Mouse (Mus musculus) CH12.LX (cell line): ENCODE results near the gene Max.

ENCODE experiments used
- BHLHE40 ChIP-seq: IDR thresholded peaks from 2 replicates; pipeline ENCODE4 v1.6.1; 2011; ENCODE audit warnings: mild to moderate bottlenecking, low read depth, low read length, improper control_type of control experiment
- CHD2 ChIP-seq: IDR thresholded peaks from 2 replicates; pipeline ENCODE4 v1.6.1; 2011; ENCODE audit warnings: low read length, improper control_type of control experiment
- HCFC1 ChIP-seq: IDR thresholded peaks from 2 replicates; pipeline ENCODE4 v1.6.1; 2012; ENCODE audit warnings: low read depth, mild to moderate bottlenecking, inconsistent platforms, low read length, improper control_type of control experiment
- MEF2A ChIP-seq: IDR thresholded peaks from 2 replicates; pipeline ENCODE4 v1.6.1; 2014; ENCODE audit warnings: low read depth, mild to moderate bottlenecking, inconsistent platforms, low read length, improper control_type of control experiment, borderline replicate concordance
- POLR2A ChIP-seq: IDR thresholded peaks from 2 replicates; pipeline ENCODE4 v1.6.1; 2011; ENCODE audit warnings: low read depth, mild to moderate bottlenecking, improper control_type of control experiment, low read length
- RCOR1 ChIP-seq: conservative IDR thresholded peaks from 2 replicates; pipeline ENCODE4 v1.6.1; 2012; ENCODE audit warnings: low read depth, mild to moderate bottlenecking, inconsistent platforms, low read length, improper control_type of control experiment
- TCF12 ChIP-seq: IDR thresholded peaks from 2 replicates; pipeline ENCODE4 v1.6.1; 2014; ENCODE audit warnings: low read depth, mild to moderate bottlenecking, inconsistent platforms, low read length, improper control_type of control experiment
- USF2 ChIP-seq: conservative IDR thresholded peaks from 2 replicates; pipeline ENCODE4 v1.6.1; 2011; ENCODE audit warnings: low read depth, low read length, improper control_type of control experiment
- ZMIZ1 ChIP-seq: IDR thresholded peaks from 2 replicates; pipeline ENCODE4 v1.6.1; 2012; ENCODE audit warnings: low read depth, mild to moderate bottlenecking, inconsistent platforms, low read length, improper control_type of control experiment

DNA sequence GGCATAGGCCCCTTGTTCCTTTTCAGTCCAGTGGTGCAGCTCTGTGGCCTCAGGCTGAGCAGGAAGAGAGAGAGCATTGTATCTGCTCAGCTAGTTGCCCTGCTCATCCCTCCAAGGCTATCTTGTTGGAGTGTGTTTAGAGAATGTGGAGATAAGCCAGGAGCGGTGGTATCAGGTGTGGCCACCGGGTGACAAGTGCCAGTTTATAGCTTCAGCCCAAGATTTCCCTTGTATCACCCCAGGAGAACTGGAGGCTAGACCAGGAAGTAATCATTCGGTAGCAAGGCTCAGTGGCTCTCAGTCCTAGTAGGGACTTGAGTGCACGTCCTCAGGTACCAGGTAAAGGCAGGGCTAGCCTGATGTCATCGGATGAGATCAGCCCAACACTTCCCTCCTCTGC, 52.8 kb downstream of the Max start:
- TF ChIP-seq MEF2A, result no peak
- TF ChIP-seq POLR2A, result no peak
- TF ChIP-seq HCFC1, result no peak
- TF ChIP-seq CHD2, result no peak
- TF ChIP-seq RCOR1, result no peak
- no peak for TF ChIP-seq TCF12
- no peak for TF ChIP-seq BHLHE40
- TF ChIP-seq ZMIZ1, result no peak
- no peak for TF ChIP-seq USF2
